Mouse (Mus musculus): ENCODE measurements at regions not wholly inside any gene's neighbourhood (a gene's known extent, or its start where the extent isn't known, plus 50 kb on each side); places are given as distances from the start of the nearest gene placed in this dataset.

DNA sequence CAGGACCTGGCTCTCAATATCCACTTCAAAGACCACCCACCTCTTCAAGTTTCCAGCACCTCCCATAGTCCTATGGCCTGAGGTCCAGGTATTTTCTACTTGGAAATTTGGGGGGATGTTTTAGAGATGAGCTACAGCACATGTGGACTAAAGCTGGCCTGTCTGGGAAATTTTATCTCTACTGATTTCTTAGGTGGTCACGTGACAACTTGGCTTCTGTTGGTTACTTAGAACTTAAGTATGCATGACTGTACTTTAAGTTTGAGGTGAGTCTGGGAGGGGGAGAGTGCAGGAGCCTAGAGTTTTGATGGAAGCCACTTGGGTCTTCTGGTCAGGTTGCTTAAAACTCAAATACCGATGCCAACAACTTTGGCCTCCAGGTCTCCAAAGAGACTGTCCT, 61.7 kb upstream of the Vrk1 start:
- no peak for TF ChIP-seq CTCF (IDR thresholded peaks at IDR 0.05; ENCODE audit: borderline replicate concordance, insufficient read depth, low read length)
- TF ChIP-seq POLR2A (IDR thresholded peaks at IDR 0.05; ENCODE audit: low read depth, low read length), result no peak

Measured in embryonic fibroblast, embryonic 13.5 days (primary cell).